Mouse (Mus musculus) gastrocnemius, postnatal 14 days (tissue): ENCODE measurements at regions not wholly inside any gene's neighbourhood (a gene's known extent, or its start where the extent isn't known, plus 50 kb on each side); places are given as distances from the start of the nearest gene placed in this dataset.
A peak's percentile ranks its signal among the peaks of the same experiment; 100 is the strongest.

Source experiments
- DNase-seq: peaks from one replicate; pipeline ENCODE4 v3.0.0; 2021; ENCODE audit warnings: mixed read lengths
- intact Hi-C: fragments of 180-260 bp; cut with DNase I; formaldehyde crosslinking; loops from one replicate; pipeline ENCODE4 v1.15.1; 2025; ENCODE audit warnings: low total_unique reads

GRCm38 (mm10) chr8:26226612-26227528 is 107.5 kb downstream of the Gm45692 start:
- no peak for DNase-seq
- intact Hi-C loops = no loop called here

- no peak for DNase-seq
- intact Hi-C loops = no loop called here
Observed at GRCm38 (mm10) chr8:26227529-26227895, 108.2 kb downstream of the Gm45692 start.

- intact Hi-C loops = no loop called here
- DNase-seq = no peak
Observed at GRCm38 (mm10) chr8:26229548-26229947, 110.2 kb downstream of the Gm45692 start.

DNA sequence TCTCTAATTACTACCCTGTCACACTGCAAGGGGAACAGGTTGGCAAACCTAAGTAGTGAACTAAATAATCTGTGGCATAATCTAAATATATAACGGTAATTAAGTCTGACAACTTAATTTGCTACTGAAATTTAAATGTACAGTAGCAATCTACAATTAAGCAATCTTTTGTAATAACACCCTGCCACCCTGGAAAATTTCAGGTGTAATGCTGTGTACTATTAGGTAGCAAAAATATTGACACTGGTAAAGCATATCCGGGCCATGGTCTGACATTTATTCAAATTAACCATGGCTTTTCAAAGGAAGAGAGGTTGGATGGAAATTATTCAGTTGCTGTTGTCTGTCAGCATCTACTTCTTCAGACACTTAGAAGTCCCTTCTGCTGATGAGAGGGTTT is 119.7 kb downstream of the Gm45692 start:
- intact Hi-C loops = no loop called here
- DNase-seq = no peak

DNA sequence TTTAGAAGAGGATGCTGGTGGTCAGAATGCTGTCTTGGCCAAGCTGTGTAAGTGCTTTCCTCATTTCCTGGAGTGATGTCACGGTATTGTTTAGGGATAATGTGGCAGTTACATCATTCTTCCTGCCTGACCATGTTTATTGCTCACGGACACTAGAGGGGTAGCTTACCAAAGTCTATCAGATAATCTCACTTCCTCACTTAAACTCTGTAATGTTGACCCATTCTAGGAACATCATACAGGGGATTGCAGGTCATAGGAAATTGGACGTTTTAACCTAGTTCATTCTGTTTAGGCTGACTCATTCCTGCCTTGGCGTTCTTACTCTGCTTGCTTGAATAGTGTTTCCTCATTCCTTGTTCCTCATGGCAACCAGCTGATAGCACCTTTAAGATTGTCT is 120.3 kb downstream of the Gm45692 start:
- DNase-seq = no peak
- intact Hi-C loops = no loop called here

DNA sequence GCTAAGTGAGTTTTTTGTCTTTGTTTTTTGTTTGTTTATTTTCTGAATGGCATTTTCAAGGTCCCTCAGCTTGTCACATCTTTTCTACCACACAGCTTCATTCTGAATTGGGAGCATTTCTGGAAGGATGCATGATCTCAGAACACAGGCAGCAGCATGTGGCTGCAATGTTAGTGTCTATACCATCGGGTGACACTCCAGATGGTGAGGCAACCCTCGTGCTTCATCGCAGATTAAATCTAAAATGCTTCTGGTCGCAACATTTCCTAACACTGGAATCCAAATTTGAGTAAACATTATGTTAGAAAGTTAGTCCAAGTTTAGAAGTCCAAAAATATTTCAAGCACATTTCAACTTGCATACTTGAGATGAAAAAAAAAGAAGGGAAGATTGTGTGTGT is 124.4 kb downstream of the Gm45692 start:
- no peak for DNase-seq
- intact Hi-C loops = no loop called here

DNA sequence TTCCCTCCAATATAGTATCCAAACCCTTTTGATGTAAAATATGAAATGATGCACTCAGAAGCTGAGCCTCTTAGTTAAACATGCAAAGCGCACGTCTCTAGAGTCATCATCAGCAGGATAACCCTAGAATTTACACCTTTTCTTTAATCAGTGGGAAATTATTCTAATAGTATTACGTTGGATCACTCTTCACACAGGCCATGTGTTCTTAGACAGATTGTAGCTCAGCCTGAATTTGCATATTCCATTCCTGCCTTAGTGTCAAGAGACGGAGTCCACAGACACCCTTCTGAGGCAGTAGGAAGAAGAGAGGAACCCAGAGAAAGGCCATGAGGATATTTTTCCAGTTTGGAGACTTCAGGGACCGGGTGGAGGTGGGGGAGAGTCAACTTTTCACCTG is 125.0 kb downstream of the Gm45692 start:
- no peak for DNase-seq
- intact Hi-C loops = no loop called here

DNA sequence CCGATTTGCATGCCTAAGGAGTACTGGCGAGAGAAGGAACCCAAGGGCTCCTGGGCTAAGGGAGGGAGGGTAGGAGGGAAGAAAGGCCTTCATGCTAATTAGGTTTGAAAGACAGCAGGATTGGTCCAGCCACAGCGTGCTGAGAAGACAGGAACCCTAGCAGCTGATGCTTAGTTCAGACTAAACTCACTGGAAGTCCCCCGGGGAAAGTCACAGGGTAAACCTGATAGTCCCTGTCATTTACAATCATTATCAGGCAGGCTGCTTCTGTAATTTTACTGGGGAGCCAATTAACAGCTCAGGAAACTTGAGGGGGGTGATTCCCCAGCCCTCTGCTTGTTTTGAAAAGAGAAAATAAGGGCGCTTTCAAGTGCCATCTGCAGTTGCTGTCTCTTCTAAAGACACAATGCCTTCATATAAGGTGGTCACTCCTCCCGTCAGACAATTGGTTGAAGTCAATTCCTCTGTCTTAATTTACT is 135.9 kb downstream of the Gm45692 start:
- intact Hi-C loops = no loop called here
- no peak for DNase-seq

GRCm38 (mm10) chr8:26260294-26260693 is 141.0 kb downstream of the Gm45692 start:
- intact Hi-C loops = no loop called here
- no peak for DNase-seq

DNA sequence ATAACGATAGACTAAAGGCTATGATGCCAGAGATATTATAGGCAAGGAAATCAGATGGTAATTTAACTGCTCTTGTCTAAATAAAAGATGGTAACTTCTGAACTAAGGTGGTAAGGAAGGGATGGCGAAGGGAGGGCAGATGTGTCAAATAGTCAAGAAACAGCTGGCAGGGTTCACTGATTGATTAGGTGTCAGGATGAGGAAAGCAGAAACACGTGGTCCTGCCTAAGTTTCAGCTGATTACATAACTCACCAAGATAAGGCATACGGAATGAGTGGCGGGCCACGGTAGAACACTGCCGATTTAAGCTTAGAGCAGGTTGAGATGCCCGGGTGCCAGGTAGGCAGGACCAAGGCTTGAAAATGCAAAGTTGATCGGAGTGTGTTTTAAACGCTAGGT is 143.2 kb downstream of the Gm45692 start:
- no peak for DNase-seq
- intact Hi-C loops = no loop called here

GRCm38 (mm10) chr8:26264869-26265321 is 145.6 kb downstream of the Gm45692 start:
- DNase-seq = no peak
- intact Hi-C loops = no loop called here

GRCm38 (mm10) chr8:26265366-26265765 is 146.0 kb downstream of the Gm45692 start:
- DNase-seq = peak; percentile 20
- intact Hi-C loops = no loop called here

DNA sequence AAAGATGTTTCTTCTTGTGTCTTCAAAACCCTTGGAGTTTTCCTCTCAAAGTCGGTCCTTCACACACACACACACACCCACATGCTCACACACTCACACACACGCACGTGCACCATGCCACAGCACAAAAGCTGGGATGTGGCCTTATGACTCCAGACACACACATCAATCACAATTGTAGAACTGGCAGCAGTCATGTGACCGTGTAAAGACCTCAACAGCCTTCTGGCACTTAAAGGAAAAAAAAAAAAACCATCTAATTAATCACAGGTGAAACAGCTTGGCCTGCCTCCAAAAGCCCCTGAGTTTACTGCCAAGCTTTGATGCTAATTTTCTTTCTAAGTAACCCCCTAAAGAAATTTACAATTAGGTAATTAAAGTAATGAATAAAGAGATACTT is 147.1 kb downstream of the Gm45692 start:
- DNase-seq = no peak
- intact Hi-C loops = no loop called here

DNA sequence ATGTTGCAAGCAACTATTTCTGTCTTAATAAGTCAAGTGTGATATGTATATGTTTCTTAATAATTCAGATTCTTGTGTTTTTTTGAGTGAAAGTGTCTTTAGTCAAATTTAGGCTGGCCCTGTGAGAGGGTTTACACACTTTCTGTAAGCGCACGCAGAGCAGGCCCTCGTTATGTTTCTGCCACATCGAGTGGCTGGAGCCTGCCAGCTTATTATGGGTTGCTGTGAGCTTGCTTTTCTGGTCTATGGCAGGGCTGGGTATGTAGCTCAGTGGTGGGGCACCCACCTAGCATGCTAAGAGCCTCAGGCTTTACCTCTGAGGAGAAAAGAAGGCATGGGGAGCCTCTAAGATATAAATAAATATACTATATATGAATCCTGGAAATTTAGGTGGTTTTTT is 148.2 kb downstream of the Gm45692 start:
- intact Hi-C loops = no loop called here
- DNase-seq = no peak

DNA sequence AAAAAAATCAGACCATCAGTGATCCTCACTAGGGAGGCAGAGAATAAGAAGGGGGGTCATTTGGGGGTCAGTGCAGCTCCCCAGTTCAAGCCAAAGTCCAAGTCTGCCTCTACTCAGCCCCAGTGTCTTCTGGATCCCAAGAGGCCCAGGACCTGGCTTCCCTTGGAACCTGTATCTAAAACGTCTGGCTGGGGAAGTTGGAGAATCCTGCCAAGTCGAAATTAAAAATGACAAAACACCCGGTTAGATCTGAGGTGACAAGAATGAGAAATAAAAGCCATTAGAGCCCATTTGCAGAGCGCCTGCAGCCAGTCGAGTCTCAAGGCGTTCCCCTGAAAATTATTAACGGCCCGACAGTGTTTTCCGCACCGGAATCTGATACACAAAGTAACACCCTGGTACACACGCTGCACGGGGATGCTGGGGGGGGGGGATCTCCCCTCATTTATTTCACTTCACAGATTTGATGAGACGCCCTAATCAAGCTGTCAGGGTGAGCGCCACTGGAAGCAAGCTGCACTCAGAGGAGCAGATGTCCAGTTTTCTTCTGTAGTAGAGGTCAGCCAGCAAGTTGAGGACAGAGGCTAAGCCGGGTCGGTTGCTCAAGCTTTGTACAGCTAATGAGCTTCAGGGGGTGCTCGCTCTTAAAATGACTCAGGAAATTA is 149.5 kb downstream of the Gm45692 start:
- DNase-seq = peak; percentile 40
- intact Hi-C loops = no loop called here

- intact Hi-C loops = no loop called here
- no peak for DNase-seq
Observed at GRCm38 (mm10) chr8:26272110-26272509, 152.8 kb downstream of the Gm45692 start.

DNA sequence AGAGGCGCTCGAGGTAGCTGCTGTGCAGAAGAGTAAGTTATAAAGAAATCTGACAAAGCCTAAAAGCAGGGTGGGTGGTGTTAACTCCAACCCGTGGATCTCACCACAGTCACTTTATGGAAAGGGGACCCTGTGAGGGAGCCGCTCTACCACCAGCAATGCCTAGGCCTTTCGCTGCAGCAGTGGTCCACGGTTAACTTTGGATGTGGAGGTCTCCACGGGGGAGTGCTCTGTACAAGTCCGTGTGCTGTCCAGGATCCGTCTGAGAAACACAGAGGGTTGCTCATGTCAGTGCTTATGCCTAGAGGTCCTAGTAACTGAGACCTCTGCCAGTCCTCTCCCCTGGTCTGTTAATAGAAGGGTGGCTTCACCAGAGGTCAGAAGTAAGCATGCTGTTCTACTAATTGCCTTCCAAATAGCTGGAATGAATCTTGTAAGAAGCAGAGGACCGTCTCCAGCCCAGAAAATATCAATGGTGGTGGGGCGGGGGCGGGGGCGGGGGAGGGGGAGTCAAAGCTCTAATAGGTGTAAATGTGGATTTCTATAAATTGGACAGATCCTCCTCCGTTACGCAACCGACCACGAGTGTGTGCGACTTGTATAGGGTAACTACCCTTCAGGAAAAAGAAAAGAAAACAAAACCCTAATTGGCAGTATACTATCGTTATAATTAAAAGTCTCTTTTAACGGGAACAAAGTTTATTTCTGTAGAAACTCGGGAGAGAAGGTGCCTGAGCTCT is 153.5 kb downstream of the Gm45692 start:
- no peak for DNase-seq
- intact Hi-C loops = no loop called here

DNA sequence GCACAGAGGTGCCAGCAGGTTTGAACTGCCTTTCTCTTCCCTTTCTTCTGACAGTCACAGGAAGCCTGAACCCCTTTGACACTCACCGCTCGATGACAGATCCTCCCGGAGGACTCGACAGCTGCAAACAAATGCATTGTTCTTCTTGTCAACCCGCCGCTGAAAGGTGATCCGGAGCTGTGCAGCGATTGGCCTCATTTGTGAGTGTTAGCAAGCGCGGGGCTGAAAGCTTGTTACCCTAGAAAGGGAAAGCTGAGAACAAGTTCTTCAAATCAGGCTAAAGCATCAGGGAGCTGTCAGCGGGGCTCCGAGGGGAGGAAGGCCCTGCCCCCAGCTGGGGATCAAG is 154.1 kb downstream of the Gm45692 start:
- intact Hi-C loops = no loop called here
- DNase-seq = no peak

DNA sequence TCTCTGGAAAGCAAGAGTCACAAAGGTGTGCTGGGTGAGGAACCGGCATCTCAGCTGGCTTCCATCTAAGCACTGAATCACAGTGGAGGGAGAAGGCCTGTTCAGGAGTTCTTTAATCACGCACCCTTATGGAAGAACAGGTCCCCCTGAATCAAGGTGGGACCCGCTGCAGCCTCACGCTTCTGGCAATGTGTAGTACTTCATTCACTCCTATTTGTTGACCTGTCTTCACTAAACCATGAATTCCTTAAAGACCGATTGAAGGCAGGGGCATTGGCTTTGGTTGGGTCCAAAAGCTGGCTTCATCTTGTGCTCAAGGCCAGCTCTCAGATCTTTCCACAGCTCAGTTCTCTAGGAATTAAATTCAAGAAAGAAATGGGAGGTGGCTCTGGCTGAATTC is 154.5 kb downstream of the Gm45692 start:
- intact Hi-C loops = no loop called here
- no peak for DNase-seq

DNA sequence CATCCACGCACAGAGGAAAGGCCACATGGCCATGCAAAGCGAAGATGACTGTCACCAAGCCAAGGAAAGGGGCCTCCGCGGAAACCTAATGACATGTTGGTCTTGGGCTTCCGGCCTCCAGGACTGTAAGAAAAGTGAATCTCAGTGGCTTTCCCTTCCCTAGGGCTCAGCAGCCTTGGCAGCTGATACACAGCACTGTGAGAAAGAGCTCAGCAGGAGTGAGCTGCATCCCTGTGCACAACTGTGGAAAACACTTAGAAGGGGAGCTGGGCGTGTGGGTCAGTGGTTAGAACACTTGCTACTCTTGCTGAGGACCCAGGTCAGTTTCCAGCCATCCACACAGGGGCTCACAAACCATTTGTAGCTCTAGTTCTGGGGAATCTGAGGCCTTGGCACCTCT is 155.1 kb downstream of the Gm45692 start:
- intact Hi-C loops = no loop called here
- no peak for DNase-seq
